Mouse (Mus musculus) ovary, adult 18-20 months (tissue): Measurements from ENCODE around the gene Dennd6b.
A peak's percentile ranks its signal among the peaks of the same experiment; 100 is the strongest.

Experiments
- DNase-seq: peaks from one replicate; pipeline ENCODE4 v3.0.0; 2022; ENCODE audit warnings: low spot score, mixed read lengths

Gene Dennd6b

GRCm38 (mm10) chr15:89196313-89196706, at the start of gene Dennd6b:
Gene Dennd6b, minus strand, starts transcription at chr15:89196496.
- DNase-seq: peak; percentile 94

DNA sequence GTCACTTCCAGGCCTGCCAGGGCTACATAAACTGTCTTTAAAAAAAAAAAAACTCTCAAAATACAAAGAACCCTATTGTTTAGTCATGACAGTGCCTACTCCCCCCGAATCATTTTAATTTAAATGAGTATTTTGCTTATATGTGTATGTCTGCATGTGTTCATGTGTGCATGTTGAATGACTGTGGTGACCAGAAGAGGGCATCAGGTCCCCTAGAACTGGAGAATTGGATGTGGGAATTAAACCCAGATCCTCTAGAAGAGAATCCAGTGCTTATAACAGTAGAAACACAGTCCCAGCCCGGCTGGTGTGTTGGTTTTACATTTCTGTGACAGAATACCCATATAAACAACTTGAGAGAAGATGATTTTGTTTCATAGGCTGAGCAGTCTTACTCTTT, 44.7 kb upstream of the Dennd6b start:
- no peak for DNase-seq

DNA sequence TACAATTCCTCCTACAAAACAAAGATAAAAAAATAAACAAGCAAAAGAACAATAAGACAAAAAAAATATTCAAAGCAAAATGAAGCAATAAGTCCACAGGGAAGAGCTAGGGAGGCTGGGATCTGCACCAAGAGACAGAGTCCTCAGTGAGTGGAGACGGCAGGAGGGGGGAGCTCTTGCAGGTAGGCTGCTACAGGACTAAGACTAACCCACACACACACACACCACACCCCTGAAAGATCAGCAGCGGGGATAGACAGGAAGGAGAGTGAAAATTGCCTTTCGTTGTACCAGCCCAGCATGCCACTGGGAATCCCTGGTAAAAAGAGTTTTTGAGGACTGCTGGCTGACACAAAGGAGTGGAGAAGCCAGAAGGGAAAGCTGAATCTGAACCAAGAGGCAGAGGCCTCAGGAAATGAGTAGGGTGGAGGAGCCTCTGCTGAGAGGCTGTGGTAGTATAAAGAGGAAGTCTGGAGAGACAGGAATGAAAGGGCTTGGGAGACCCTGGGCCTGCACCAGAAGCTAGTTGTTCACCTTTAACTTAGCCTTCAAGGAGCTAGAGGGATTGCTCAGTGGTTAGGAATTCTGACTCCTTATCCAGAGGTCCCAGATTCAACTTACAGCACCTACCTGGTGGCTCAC, 43.6 kb upstream of the Dennd6b start:
- no peak for DNase-seq

DNA sequence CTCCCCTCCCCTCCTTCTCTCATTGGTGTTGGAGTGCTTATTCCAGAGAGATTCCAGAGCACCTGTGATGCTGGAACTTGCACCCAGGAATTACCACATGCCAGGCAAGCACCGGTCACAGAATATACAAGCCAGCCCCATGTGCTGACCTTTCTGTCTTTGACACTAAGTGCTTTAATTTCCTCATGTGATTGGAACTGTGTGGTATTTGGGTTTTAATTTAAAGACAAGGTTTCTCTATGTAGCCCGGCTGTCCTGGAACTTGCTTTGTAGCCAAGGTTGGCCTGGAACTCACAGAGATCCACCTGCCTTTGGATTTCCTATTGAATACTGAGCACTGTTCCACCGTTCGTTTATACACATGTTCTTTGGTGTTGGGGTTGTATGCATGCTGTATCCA, 37.8 kb upstream of the Dennd6b start:
- no peak for DNase-seq

GRCm38 (mm10) chr15:89233586-89233985, 37.3 kb upstream of the Dennd6b start:
- no peak for DNase-seq

DNA sequence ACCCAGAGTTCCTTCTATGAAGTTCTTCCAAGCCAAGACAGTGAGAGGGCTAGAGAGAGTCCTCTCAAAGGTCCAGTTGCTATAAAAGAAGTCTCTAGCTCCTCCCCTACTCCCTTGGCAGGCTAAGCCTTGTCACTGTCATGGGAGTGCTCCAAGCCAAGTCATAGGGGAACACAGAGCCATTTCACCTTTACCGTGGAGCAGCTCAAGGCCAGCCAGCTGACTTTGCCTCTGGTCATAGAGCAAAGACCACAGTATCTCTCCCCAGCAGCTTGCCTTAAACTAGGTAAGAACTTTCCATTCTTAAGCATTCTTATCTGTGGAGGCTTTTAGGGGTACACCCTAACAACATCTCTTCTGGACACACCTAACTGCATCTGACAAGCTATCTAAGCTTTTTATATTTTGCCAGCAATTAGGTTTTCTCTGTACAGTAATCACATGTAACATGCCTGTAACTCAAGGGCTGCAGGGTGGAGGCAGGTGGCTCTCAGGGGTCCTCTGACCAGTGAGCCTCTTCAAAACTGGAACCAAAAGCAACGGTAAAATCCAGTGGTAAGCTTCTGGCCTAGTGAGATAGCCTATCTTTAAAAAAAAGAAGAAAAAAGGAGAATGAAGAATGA, 19.4 kb upstream of the Dennd6b start:
- no peak for DNase-seq

DNA sequence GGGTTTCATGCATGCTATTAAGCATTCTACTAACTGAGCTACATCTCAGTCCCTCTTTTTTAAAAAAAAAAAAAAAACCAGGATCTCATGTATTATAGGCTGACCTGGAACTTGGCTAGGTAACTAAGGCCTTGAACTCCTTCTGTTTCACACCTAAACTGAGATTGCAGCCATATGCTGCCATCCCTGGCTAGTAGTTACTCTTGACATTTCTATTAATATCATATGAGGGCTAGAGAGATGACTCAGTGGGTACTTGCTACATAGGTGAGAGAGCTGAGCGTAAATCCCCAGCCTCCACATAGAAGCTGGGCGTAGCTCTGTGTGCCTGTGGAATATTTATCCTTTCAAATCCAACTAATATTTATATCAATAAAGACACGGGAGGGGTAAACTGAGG, 18.7 kb upstream of the Dennd6b start:
- DNase-seq: no peak

DNA sequence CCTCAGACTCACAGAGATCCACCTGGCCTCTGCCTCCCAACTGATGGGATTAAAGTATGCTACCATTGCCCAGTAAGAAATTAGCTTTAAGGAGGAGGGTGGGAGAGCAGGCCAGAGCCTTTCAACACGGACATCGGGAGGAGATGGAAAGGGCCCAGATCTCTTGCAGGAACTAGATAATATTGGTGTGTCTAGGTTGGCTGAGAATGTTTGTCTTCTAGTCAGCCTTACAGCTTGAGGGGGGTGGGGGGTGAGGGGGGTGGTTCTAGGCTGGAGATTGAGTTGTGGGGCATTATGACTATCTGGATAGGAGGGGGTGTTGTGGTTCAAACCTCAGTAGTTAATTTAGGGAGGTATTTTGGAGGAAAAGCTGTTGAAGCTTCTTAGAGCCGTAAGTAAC, 17.2 kb upstream of the Dennd6b start:
- DNase-seq: no peak

GRCm38 (mm10) chr15:89212495-89212894, 16.2 kb upstream of the Dennd6b start:
- no peak for DNase-seq

- no peak for DNase-seq
Observed at GRCm38 (mm10) chr15:89211716-89212461, 15.6 kb upstream of the Dennd6b start.

DNA sequence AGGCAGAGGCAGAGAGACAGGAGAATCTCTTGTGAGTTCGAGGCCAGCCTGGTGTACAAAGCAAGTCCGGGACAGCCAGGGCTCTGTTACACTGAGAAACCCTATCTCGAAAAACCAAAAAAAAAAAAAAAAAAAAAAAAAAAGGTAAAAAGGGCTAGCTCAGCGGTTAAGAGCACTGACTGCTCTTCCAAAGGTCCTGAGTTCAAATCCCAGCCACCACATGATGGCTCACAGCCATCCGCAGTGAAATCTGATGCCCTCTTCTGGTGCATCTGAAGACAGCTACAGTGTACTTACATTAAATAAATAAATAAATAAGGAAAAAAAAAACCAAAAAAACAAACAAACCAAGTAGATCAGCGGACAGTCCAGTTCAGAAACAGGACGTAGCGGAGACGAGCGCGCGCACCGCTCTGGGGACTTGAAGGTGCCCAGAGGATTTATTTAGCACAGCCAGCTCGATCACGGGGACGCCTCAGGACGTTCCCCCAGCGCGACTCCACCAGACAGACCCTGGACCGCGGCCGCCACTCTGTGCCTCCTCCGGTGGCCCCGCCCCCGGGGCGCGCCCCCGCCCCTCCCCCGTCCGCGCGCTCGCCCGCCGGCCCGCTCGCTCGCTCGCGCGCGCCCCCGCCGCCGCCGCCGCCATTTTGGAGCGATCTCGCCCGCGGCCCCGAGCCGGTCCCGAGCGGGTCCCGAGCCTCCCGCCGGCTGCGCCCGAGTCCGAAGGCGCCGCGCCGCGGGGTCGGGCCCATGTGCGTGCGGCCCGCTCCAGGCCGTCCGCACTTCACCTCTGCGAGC, 14.8 kb upstream of the Dennd6b start, which contains the start of gene Ppp6r2:
Gene Ppp6r2, plus strand, starts transcription at position 639 of the 801 bp plus-strand sequence.
- DNase-seq: peak; percentile 67

- DNase-seq: peak; percentile 66
Observed at GRCm38 (mm10) chr15:89209886-89210761, 13.8 kb upstream of the Dennd6b start.

GRCm38 (mm10) chr15:89207457-89207856, 11.2 kb upstream of the Dennd6b start:
- DNase-seq: no peak

GRCm38 (mm10) chr15:89197056-89197455, 760 bp upstream of the Dennd6b start:
- no peak for DNase-seq

DNA sequence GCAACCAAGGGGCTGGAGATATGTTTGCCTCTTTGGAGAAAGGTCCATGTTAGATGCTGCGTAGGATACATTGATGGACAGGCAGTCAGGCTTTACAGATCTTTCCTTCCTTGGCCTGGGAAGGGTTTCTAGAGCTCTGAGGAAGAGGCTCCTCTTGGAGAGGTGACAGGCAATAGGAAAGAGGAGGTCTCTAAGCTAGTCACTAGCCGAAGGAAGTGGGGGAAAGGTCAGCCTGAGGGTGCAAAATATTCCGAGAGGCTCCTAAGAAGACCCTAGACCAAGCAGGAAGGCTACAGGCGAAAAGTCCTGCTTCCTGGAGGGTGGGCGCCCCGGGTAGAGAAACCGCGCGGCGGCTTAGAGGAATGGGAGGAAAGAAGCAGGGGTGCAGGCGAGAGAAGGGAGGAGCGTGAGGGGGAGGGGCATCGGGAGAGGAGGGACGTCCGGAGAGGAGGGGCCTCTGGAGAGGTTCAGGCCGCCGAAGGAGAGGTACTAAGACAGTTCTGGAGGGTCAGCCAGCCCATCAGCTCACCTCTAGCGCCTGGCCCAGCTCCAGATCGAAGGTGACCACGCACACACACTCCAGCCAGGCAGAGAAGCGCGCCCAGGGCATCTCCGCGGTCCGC, 495 bp downstream of the Dennd6b start:
- peak; percentile 89 for DNase-seq

DNA sequence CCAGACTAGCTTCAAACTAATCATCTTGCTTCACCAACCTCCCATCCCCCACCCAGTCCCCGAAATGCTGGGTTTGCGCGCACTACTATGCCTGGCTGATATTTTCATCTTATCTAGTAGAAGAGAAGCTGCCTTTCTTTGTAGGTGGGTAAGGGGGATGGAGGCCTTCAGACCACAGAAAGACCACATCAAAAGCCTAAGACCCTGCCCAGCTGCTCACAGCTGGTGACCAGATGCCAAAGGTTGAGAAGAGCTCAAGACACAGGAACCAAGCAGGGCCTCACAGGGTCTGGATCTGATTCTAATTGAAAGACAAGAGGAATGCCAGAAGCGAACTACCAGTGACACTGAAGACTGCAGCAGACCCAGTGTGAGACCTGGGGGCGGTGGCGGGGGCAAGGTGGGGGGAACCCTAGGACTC, 1.0 kb downstream of the Dennd6b start:
- no peak for DNase-seq

DNA sequence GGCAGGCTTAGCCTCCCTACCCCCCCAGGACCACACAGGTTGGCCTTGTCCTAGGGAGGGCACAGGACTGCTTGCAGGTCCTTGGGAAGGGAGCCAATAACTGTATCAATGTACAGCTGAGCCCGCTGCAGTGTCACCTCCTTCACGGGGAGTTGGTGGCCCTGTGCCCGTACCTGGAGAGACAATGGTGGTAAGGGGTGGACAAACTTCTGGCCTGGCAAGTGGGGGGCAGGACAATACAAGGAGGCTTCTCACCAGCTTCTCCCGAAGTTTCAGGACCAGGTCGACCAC, 11.4 kb downstream of the Dennd6b start:
- DNase-seq: peak; percentile 42

DNA sequence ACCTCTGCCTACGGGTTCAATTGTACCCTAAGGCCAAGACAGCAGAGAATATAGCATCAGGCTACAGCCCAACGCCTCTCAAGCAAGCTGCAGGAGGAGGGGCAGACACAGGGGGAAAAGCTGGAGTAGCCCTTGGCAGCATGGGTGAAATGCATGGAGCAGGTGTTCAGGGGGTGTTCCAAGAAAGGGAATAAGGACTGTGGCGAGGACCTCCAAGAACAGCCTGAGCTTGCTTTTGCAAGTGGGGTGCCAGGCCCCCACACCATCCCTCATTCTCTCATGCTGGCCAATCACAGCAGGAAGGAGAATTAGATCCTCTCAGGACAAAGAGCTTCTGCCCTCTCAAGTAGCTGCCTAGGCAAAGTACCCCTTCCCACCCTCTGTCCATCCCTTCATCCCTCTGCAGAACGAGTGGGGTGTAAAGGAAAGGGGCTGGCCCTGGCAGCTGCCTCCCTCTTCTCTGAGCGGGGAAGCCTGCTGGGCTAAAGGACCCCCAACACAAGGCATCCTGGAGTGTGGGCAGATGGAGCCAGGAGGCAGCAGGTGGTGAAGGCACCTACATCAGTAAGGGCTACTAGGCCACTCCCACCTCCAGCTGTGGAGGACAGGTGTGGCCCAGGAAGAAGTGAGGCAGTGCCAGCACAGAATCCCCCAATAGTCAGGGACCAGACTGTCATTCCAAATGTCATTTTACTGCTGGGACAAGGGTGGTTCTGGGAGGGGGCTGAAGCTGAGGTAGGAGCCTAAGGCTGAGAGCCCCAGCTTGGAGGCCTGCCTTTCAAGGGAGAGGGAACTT, 12.0 kb downstream of the Dennd6b start:
- DNase-seq: no peak

- DNase-seq: no peak
Observed at GRCm38 (mm10) chr15:89182842-89183241, 13.5 kb downstream of the Dennd6b start.

DNA sequence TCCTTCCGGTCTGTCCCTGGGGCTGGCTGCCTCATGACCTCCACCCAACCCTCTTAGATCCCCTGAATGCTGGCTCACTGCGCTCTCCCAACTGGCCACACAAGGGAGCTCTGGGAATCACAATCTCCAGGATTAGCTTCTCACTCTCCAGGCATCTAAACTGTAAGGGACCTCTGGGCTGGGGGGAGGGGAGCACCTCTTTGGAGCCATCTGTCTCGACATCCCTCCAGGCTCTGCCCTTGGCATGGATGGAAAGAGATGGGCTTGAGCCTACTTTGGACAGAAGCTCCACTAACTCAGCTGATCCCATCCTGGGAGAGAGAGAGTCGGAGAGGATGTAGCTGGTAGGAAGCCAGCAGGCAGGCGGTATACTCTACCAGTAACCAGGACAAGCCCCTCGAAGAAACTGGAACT, 14.0 kb downstream of the Dennd6b start:
- DNase-seq: no peak
